In genomic region chr11:73177895-73178294, GRCm38 (mm10) we compare ENCODE assay signal across 8 mouse cellular contexts. TPM values are rescaled to one million over a fixed set of nuclear protein-coding genes. Genes with fewer than 3 reads are reported as not detected.
DNase-seq lines count a peak whose midpoint lies in the region; ATAC-seq and TF ChIP-seq lines count a peak whose summit lies in the region.

No protein-coding gene starts in this region.

- ATAC-seq in hindbrain, embryonic 16.5 days, result no peak
- no peak for ATAC-seq in midbrain, embryonic 14.5 days (ENCODE audit: low FRiP score, low TSS enrichment)
- no peak for ATAC-seq in activated CD4-positive, CD25-positive, alpha-beta regulatory T cell, adult 4 months

- no peak for TF ChIP-seq POLR2A in bone marrow macrophage, adult 2 months (IDR thresholded peaks at IDR 0.05; ENCODE audit: borderline replicate concordance, low read depth, low read length)

- peaks cover 6% of the 10 kb centered on the region; the same call in 1 of the 2 replicates for H3K36me3 ChIP-seq in hindbrain, embryonic 16.5 days (ENCODE audit: control insufficient read depth, insufficient read depth, low read length)
- H3K36me3 ChIP-seq in midbrain, embryonic 14.5 days (ENCODE audit: control insufficient read depth, insufficient read depth, low read length), result peaks cover 26% of the 10 kb centered on the region; the same call in 1 of the 2 replicates

- no peak for TF ChIP-seq CTCF in bone marrow macrophage, adult 2 months (IDR thresholded peaks at IDR 0.05; ENCODE audit: low read depth, low read length)

- 4% methylated on average over 2 of the region's 2 CpGs for WGBS in hindbrain, embryonic 16.5 days
- 4% methylated on average over 2 of the region's 2 CpGs for WGBS in midbrain, embryonic 14.5 days

- H3K9ac ChIP-seq in hindbrain, embryonic 16.5 days (ENCODE audit: low read depth, low read length), result peak overlapping the region; percentile 83
- H3K9ac ChIP-seq in midbrain, embryonic 14.5 days (replicated peaks; ENCODE audit: low read length), result peak overlapping the region; percentile 82

- no peaks in the 10 kb centered on the region for H3K27me3 ChIP-seq in hindbrain, embryonic 16.5 days (replicated peaks; ENCODE audit: control insufficient read depth, insufficient read depth, low read length)
- H3K27me3 ChIP-seq in midbrain, embryonic 14.5 days (ENCODE audit: control insufficient read depth, insufficient read depth, low read length), result no peaks in the 10 kb centered on the region

- H3K4me3 ChIP-seq in bone marrow macrophage, adult 2 months (ENCODE audit: insufficient read depth, low read length), result peak overlapping the region; percentile 79
- peak overlapping the region; percentile 94 for H3K4me3 ChIP-seq in hindbrain, embryonic 16.5 days (ENCODE audit: low read length)
- H3K4me3 ChIP-seq in midbrain, embryonic 14.5 days (replicated peaks; ENCODE audit: low read depth, low read length), result peak overlapping the region; percentile 92

- H3K9me3 ChIP-seq in hindbrain, embryonic 16.5 days (ENCODE audit: control insufficient read depth, low read length), result no peaks in the 10 kb centered on the region
- no peaks in the 10 kb centered on the region for H3K9me3 ChIP-seq in midbrain, embryonic 14.5 days (ENCODE audit: control insufficient read depth, low read length)

- H3K4me1 ChIP-seq in bone marrow macrophage, adult 2 months (ENCODE audit: control insufficient read depth, insufficient read depth, low read length), result peaks cover 12% of the 10 kb centered on the region
- peaks cover 24% of the 10 kb centered on the region for H3K4me1 ChIP-seq in hindbrain, embryonic 16.5 days (ENCODE audit: control insufficient read depth, insufficient read depth, low read depth, low read length)
- H3K4me1 ChIP-seq in midbrain, embryonic 14.5 days (ENCODE audit: control insufficient read depth, insufficient read depth, low read length), result peaks cover 26% of the 10 kb centered on the region

- H3K4me2 ChIP-seq in hindbrain, embryonic 16.5 days (ENCODE audit: low read length), result peak overlapping the region; percentile 75
- peak overlapping the region; percentile 72 for H3K4me2 ChIP-seq in midbrain, embryonic 14.5 days (ENCODE audit: low read length)

- H3K27ac ChIP-seq in bone marrow macrophage, adult 2 months (ENCODE audit: insufficient read depth, low read depth, low read length), result no peak overlapping the region
- peak overlapping the region; percentile 85 for H3K27ac ChIP-seq in hindbrain, embryonic 16.5 days (ENCODE audit: low read depth, low read length)
- H3K27ac ChIP-seq in midbrain, embryonic 14.5 days (replicated peaks; ENCODE audit: low read depth, low read length), result peak overlapping the region; percentile 86

- peak; percentile 49 for DNase-seq in kidney, adult 11 months
- DNase-seq in kidney, postnatal 4 days, result no peak
- no peak for DNase-seq in midbrain, embryonic 14.5 days
- no peak for DNase-seq in adipocyte (ENCODE audit: low spot score)
- DNase-seq in layer of hippocampus, adult 8-10 months (ENCODE audit: low spot score in 2 of 2), result no peak

RNA-seq across cellular contexts. Expression of gene Tax1bp3, which starts 1.0 kb away (rescaled TPM):
- polyA plus RNA-seq in bone marrow macrophage, adult 2 months (2012; ENCODE audit: insufficient read depth, insufficient read length, missing spikeins), result 35.4 and 37.3 TPM in 2 replicates
- 120 and 129 TPM in 2 replicates for polyA plus RNA-seq in hindbrain, embryonic 16.5 days (2015; fragmentation: Nextera tagmentation; extraction: Ambion mirVana)
- 149 and 165 TPM in 2 replicates for polyA plus RNA-seq in midbrain, embryonic 14.5 days (2014; fragmentation: Nextera tagmentation; extraction: Ambion mirVana)
- polyA plus RNA-seq in activated CD4-positive, CD25-positive, alpha-beta regulatory T cell, adult 4 months (2017; shearing (Covaris generic)), result 10 to 100 TPM; 20.6 to 28.4 TPM
- 10 to 100 TPM in 2 of 4 experiments, 1 to 10 TPM in 2; 7.9 to 13.1 (median 10.5) TPM for total RNA-seq in layer of hippocampus, adult 8-10 months (2022)

RNA-seq across cellular contexts. Expression of gene Emc6, which starts 1.1 kb away (rescaled TPM):
- polyA plus RNA-seq in bone marrow macrophage, adult 2 months (2012; ENCODE audit: insufficient read depth, insufficient read length, missing spikeins), result 41.3 and 43.1 TPM in 2 replicates
- polyA plus RNA-seq in hindbrain, embryonic 16.5 days (2015; fragmentation: Nextera tagmentation; extraction: Ambion mirVana), result 141 and 145 TPM in 2 replicates
- polyA plus RNA-seq in midbrain, embryonic 14.5 days (2014; fragmentation: Nextera tagmentation; extraction: Ambion mirVana), result 144 and 151 TPM in 2 replicates
- 10 to 100 TPM; 50.2 to 65.2 TPM for polyA plus RNA-seq in activated CD4-positive, CD25-positive, alpha-beta regulatory T cell, adult 4 months (2017; shearing (Covaris generic))
- 10 to 100 TPM; 39.6 to 49.2 (median 44.0) TPM for total RNA-seq in layer of hippocampus, adult 8-10 months (2022)

RNA-seq across cellular contexts. Expression of gene P2rx5, which starts 17.7 kb away (rescaled TPM):
- polyA plus RNA-seq in bone marrow macrophage, adult 2 months (2012; ENCODE audit: insufficient read depth, insufficient read length, missing spikeins), result not detected in 2 replicates
- polyA plus RNA-seq in hindbrain, embryonic 16.5 days (2015; fragmentation: Nextera tagmentation; extraction: Ambion mirVana), result 0.39 and 0.60 TPM in 2 replicates
- 0.12 TPM in 1 of 2 replicates, not detected in the other for polyA plus RNA-seq in midbrain, embryonic 14.5 days (2014; fragmentation: Nextera tagmentation; extraction: Ambion mirVana)
- under 1 TPM in 1 of 2 experiments, not detected in 1; 0.19 TPM for polyA plus RNA-seq in activated CD4-positive, CD25-positive, alpha-beta regulatory T cell, adult 4 months (2017; shearing (Covaris generic))
- 1 to 10 TPM; 1.7 to 4.1 (median 2.8) TPM for total RNA-seq in layer of hippocampus, adult 8-10 months (2022)

RNA-seq across cellular contexts. Expression of gene Ctns, which starts 20.9 kb away (rescaled TPM):
- polyA plus RNA-seq in bone marrow macrophage, adult 2 months (2012; ENCODE audit: insufficient read depth, insufficient read length, missing spikeins), result 48.2 and 49.7 TPM in 2 replicates
- 17.4 and 21.5 TPM in 2 replicates for polyA plus RNA-seq in hindbrain, embryonic 16.5 days (2015; fragmentation: Nextera tagmentation; extraction: Ambion mirVana)
- 18.1 and 23.0 TPM in 2 replicates for polyA plus RNA-seq in midbrain, embryonic 14.5 days (2014; fragmentation: Nextera tagmentation; extraction: Ambion mirVana)
- 1 to 10 TPM; 8.6 to 8.9 TPM for polyA plus RNA-seq in activated CD4-positive, CD25-positive, alpha-beta regulatory T cell, adult 4 months (2017; shearing (Covaris generic))
- total RNA-seq in layer of hippocampus, adult 8-10 months (2022), result 10 to 100 TPM; 19.0 to 30.4 (median 24.5) TPM

RNA-seq across cellular contexts. Expression of gene Shpk, which starts 21.4 kb away (rescaled TPM):
- 3.3 and 4.0 TPM in 2 replicates for polyA plus RNA-seq in bone marrow macrophage, adult 2 months (2012; ENCODE audit: insufficient read depth, insufficient read length, missing spikeins)
- polyA plus RNA-seq in hindbrain, embryonic 16.5 days (2015; fragmentation: Nextera tagmentation; extraction: Ambion mirVana), result 2.5 and 3.0 TPM in 2 replicates
- polyA plus RNA-seq in midbrain, embryonic 14.5 days (2014; fragmentation: Nextera tagmentation; extraction: Ambion mirVana), result 1.1 and 1.6 TPM in 2 replicates
- polyA plus RNA-seq in activated CD4-positive, CD25-positive, alpha-beta regulatory T cell, adult 4 months (2017; shearing (Covaris generic)), result 1 to 10 TPM; 2.7 to 2.8 TPM
- 1 to 10 TPM; 3.3 to 5.1 (median 4.2) TPM for total RNA-seq in layer of hippocampus, adult 8-10 months (2022)
